Mouse (Mus musculus) skeletal muscle tissue, adult 2 months (tissue): ENCODE measurements at regions not wholly inside any gene's neighbourhood (a gene's known extent, or its start where the extent isn't known, plus 50 kb on each side); places are given as distances from the start of the nearest gene placed in this dataset.

ENCODE experiments used
- DNase-seq: peaks from one replicate; pipeline ENCODE4 v3.0.0-alpha.2; 2012; ENCODE audit warnings: low read depth, low spot score

- DNase-seq = no peak
Measured at GRCm38 (mm10) chr1:35580474-35580873, 487.7 kb upstream of the Hs6st1 start.

- DNase-seq = no peak
Measured at GRCm38 (mm10) chr1:35587900-35588299, 480.3 kb upstream of the Hs6st1 start.

GRCm38 (mm10) chr1:35588939-35589338, 479.3 kb upstream of the Hs6st1 start:
- DNase-seq = no peak

GRCm38 (mm10) chr1:35600847-35601246, 467.4 kb upstream of the Hs6st1 start:
- DNase-seq = no peak

GRCm38 (mm10) chr1:35615131-35615530, 453.1 kb upstream of the Hs6st1 start:
- DNase-seq = no peak

GRCm38 (mm10) chr1:35619476-35619875, 448.7 kb upstream of the Hs6st1 start:
- no peak for DNase-seq

- DNase-seq = no peak
Measured at GRCm38 (mm10) chr1:35642595-35642994, 425.6 kb upstream of the Hs6st1 start.

GRCm38 (mm10) chr1:35653119-35653956, 414.9 kb upstream of the Hs6st1 start:
- DNase-seq = peak; percentile 7

GRCm38 (mm10) chr1:35663006-35663405, 405.2 kb upstream of the Hs6st1 start:
- no peak for DNase-seq

GRCm38 (mm10) chr1:35673524-35673923, 394.7 kb upstream of the Hs6st1 start:
- no peak for DNase-seq

- no peak for DNase-seq
Measured at GRCm38 (mm10) chr1:35673992-35674391, 394.2 kb upstream of the Hs6st1 start.

- no peak for DNase-seq
Measured at GRCm38 (mm10) chr1:35682511-35682949, 385.7 kb upstream of the Hs6st1 start.

GRCm38 (mm10) chr1:35685651-35686050, 382.5 kb upstream of the Hs6st1 start:
- DNase-seq = no peak

GRCm38 (mm10) chr1:35694349-35694748, 373.9 kb upstream of the Hs6st1 start:
- no peak for DNase-seq

- DNase-seq = no peak
Measured at GRCm38 (mm10) chr1:35694775-35695591, 373.2 kb upstream of the Hs6st1 start.

- DNase-seq = no peak
Measured at GRCm38 (mm10) chr1:35697218-35697617, 371.0 kb upstream of the Hs6st1 start.

- no peak for DNase-seq
Measured at GRCm38 (mm10) chr1:35697834-35698500, 370.2 kb upstream of the Hs6st1 start.

GRCm38 (mm10) chr1:35702585-35702984, 365.6 kb upstream of the Hs6st1 start:
- DNase-seq = no peak

GRCm38 (mm10) chr1:35706336-35706735, 361.9 kb upstream of the Hs6st1 start:
- DNase-seq = no peak

- DNase-seq = no peak
Measured at GRCm38 (mm10) chr1:35708176-35708788, 359.9 kb upstream of the Hs6st1 start.

- DNase-seq = no peak
Measured at GRCm38 (mm10) chr1:35709214-35709613, 359.0 kb upstream of the Hs6st1 start.

GRCm38 (mm10) chr1:35713961-35714360, 354.2 kb upstream of the Hs6st1 start:
- no peak for DNase-seq
